Mouse (Mus musculus) CD4-positive, CD25-positive, alpha-beta regulatory T cell (primary cell): ENCODE data around the gene Foxp4. TPM values are rescaled to one million over a fixed set of nuclear protein-coding genes. Genes with fewer than 3 reads are reported as not detected.

Experiments used
- polyA plus RNA-seq: library from polyadenylated mRNA; unstranded; fragments of 100-300 nt; shearing (Covaris generic); gene quantifications from one replicate; pipeline ENCODE4 v1.2.1, GENCODE M21; 2017

Gene Foxp4
- polyA plus RNA-seq: 43.2 TPM

DNA sequence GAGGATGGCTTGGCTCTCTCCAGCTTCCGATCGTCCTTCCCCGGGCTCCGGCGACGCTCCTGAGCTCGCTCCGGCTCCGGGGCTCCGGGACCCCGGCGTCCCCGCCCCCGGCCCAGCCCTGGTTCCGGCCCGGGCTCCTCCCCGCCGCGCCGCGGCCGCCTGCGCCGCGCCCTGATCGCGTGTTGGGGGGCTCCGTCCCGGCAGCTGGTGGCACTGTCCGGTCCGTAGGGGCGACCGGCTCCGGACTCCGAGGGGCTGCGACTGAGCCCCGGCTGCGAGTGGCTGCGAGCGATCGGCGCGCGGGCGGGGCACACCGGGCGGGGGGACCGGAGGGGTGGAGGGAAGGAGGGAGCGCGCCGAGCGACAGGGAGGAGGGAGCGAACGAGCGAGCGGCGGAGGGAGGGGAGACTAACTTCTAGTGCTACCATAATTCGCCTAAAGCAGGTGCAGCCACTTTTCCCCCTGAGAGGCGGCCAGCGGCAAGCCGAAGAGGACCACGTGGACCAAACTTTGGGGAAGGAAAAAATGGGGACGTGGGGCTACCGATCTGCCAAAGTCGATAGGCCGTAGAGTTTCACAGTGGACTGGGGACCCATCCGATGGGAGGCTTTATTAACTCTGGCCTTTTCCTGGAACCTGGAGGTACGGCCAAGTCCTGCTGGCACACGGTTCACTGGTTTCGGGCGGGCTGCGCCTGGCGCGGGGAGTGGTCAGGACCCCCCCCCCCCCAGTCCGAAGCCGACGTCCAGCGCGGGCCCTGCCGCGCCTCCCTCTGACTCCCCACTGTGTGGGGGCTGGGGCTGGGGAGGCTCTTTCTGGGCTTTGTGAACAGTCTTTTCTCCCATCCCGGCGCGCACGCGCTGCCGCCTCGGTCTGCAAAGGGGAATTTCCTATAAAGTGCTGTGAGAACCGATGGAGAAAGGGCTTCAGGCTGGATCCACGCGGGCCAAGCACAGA is at the start of gene Foxp4:
Gene Foxp4 (minus strand): TSS at position 263 of the 957 bp plus-strand sequence.

DNA sequence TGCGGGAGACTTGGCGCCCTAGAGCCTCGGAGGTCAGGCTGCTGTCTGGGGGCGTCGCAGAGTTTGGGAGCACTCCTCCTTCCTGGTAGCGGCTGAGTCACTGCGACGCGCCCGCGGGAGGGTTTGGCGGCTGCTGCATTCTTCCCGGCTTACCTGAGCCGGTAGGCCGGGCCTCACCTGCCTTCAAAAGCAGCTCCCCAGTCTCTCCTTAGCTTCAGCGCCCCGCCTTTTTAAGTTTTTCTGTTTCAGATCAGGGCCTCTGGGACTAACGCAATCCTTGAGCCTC is 90.0 kb downstream of the Foxp4 start, which contains the start of gene Mdfi:
Gene Mdfi (minus strand): TSS at position 210 of the 286 bp plus-strand sequence.

Other genes with a start within 250 kb of the Foxp4 start
- gene Tomm6, start 236.3 kb downstream of the Foxp4 start, polyA plus RNA-seq: 265 TPM
- gene Frs3, start 235.6 kb downstream of the Foxp4 start, polyA plus RNA-seq: 1.2 TPM
- gene Gm21981, start 230.2 kb downstream of the Foxp4 start, polyA plus RNA-seq: not detected
- not detected for gene Prickle4, start 229.9 kb downstream of the Foxp4 start, polyA plus RNA-seq
- gene Pgc, start 197.8 kb downstream of the Foxp4 start, polyA plus RNA-seq: not detected
- 37.0 TPM for gene Tfeb, start 187.6 kb downstream of the Foxp4 start, polyA plus RNA-seq
- gene Mdfi, start 90.0 kb downstream of the Foxp4 start, polyA plus RNA-seq: not detected
- not detected for gene 1700122O11Rik, start 113.6 kb upstream of the Foxp4 start, polyA plus RNA-seq
- not detected for gene 1700067P10Rik, start 164.7 kb upstream of the Foxp4 start, polyA plus RNA-seq
- gene 9830107B12Rik, start 221.6 kb upstream of the Foxp4 start, polyA plus RNA-seq: 0.07 TPM
- not detected for gene A530064D06Rik, start 242.6 kb upstream of the Foxp4 start, polyA plus RNA-seq